9 mouse cellular contexts compared by ENCODE assay signal in the genomic region with DNA sequence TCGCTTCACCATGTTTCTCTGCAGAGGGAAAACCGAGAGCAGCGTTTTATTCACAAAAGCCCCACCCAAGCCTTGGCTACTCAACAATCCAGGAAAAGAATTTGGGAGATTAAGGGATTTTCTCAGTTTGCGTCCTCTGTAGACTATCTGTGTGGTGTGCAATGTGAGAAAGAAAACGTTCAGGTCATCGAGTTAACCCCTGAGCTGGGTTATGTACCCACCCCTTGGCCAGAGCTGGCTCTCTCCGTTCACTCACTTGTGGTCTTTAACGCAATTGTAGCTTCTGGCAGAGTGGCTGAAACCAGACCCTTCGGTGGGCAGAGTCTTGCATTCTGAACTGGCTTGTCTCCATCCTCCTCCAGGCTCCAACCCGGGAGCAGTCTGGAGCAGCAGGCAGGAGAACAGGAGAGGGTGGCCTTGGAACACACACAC. TPM values are rescaled to one million over a fixed set of nuclear protein-coding genes. Genes with fewer than 3 reads are reported as not detected.
A peak's percentile ranks its signal among the peaks of the same experiment; 100 is the strongest.
DNase-seq lines count a peak whose midpoint lies in the region; ATAC-seq and TF ChIP-seq lines count a peak whose summit lies in the region.
"Had no signal": no experiment of that assay in that cellular context is flagged by ENCODE, and none has a peak within 500 bp of the region (broad histone marks: within the 10 kb centered on the region; RNA-seq: fewer than 3 reads in every experiment).

No protein-coding gene starts in this region.

- H3K4me2 ChIP-seq in lung, postnatal 0 days (replicated peaks; ENCODE audit: low read depth, low read length), result peak overlapping the region; percentile 51
- H3K4me2 ChIP-seq in kidney, embryonic 16.5 days (replicated peaks; ENCODE audit: low read depth, low read length), result peak overlapping the region; percentile 34; the same call in 1 of the 2 replicates
- H3K4me2 ChIP-seq in stomach, postnatal 0 days (replicated peaks; ENCODE audit: low read depth), result peak overlapping the region; percentile 47

- no peaks in the 10 kb centered on the region for H3K36me3 ChIP-seq in lung, postnatal 0 days (ENCODE audit: insufficient read depth, low read length)
- H3K36me3 ChIP-seq in kidney, embryonic 16.5 days (ENCODE audit: insufficient read depth, low read length), result no peaks in the 10 kb centered on the region
- no peaks in the 10 kb centered on the region for H3K36me3 ChIP-seq in stomach, postnatal 0 days (ENCODE audit: control insufficient read depth, insufficient read depth, low read length)

- TF ChIP-seq EP300 in lung, postnatal 0 days (IDR thresholded peaks at IDR 0.05), result no peak
- no peak for TF ChIP-seq EP300 in stomach, postnatal 0 days (optimal IDR thresholded peaks at IDR 0.05)

- no peak overlapping the region for H3K27ac ChIP-seq in lung, postnatal 0 days (ENCODE audit: low read length)
- H3K27ac ChIP-seq in gastrocnemius, adult 2 months, result peak overlapping the region; percentile 81
- peak overlapping the region; percentile 76 for H3K27ac ChIP-seq in kidney, embryonic 16.5 days (ENCODE audit: low read length)
- peak overlapping the region; percentile 40; the same call in 1 of the 2 replicates for H3K27ac ChIP-seq in stomach, postnatal 0 days (replicated peaks)

- no peak for ATAC-seq in lung, postnatal 0 days
- peak; percentile 56; the same call in 1 of the 2 replicates for ATAC-seq in kidney, embryonic 16.5 days (ENCODE audit: low FRiP score, low TSS enrichment)
- peak; percentile 38 for ATAC-seq in stomach, postnatal 0 days (ENCODE audit: low FRiP score, low TSS enrichment)

- TF ChIP-seq CTCF in lung, postnatal 0 days (IDR thresholded peaks at IDR 0.05), result no peak
- TF ChIP-seq CTCF in gastrocnemius, adult 2 months (IDR thresholded peaks at IDR 0.05), result no peak
- TF ChIP-seq CTCF in stomach, postnatal 0 days (IDR thresholded peaks at IDR 0.05; ENCODE audit: low read depth), result no peak

- DNase-seq in lung, postnatal 0 days (ENCODE audit: low spot score), result no peak
- DNase-seq in lung, postnatal 14 days, result no peak
- no peak for DNase-seq in gastrocnemius, adult 2 months
- DNase-seq in stomach, postnatal 0 days (ENCODE audit: low spot score), result no peak
- DNase-seq in layer of hippocampus, postnatal 14 days (ENCODE audit: low spot score in 2 of 2), result no peak
- DNase-seq in right cerebral cortex, adult 18-20 months, result no peak

- no peak overlapping the region for H3K4me3 ChIP-seq in lung, postnatal 0 days (ENCODE audit: low read depth, low read length)
- H3K4me3 ChIP-seq in gastrocnemius, adult 2 months, result peak overlapping the region; percentile 78
- H3K4me3 ChIP-seq in kidney, embryonic 16.5 days (ENCODE audit: low read length), result peak overlapping the region; percentile 18; the same call in 1 of the 2 replicates
- peak overlapping the region; percentile 24 for H3K4me3 ChIP-seq in stomach, postnatal 0 days (ENCODE audit: low read depth, low read length)

- H3K4me1 ChIP-seq in lung, postnatal 0 days (ENCODE audit: insufficient read depth, low read depth, low read length), result 0 out of 2 replicates have a peak, but pooled peaks cover 7% of the 10 kb centered on the region
- H3K4me1 ChIP-seq in kidney, embryonic 16.5 days (ENCODE audit: insufficient read depth, low read length), result peaks cover 17% of the 10 kb centered on the region; the same call in 1 of the 2 replicates
- no peaks in the 10 kb centered on the region for H3K4me1 ChIP-seq in stomach, postnatal 0 days (replicated peaks; ENCODE audit: control insufficient read depth, insufficient read depth)

- no peaks in the 10 kb centered on the region for H3K9me3 ChIP-seq in lung, postnatal 0 days (ENCODE audit: low read length)
- H3K9me3 ChIP-seq in kidney, embryonic 16.5 days (ENCODE audit: low read length), result no peaks in the 10 kb centered on the region
- H3K9me3 ChIP-seq in stomach, postnatal 0 days (ENCODE audit: control insufficient read depth, low read length), result no peaks in the 10 kb centered on the region

- 25% methylated on average over 10 of the region's 10 CpGs for WGBS in lung, postnatal 0 days
- 42% methylated on average over 10 of the region's 10 CpGs for WGBS in kidney, embryonic 16.5 days
- 24% methylated on average over 10 of the region's 10 CpGs for WGBS in stomach, postnatal 0 days

- no peak overlapping the region for H3K9ac ChIP-seq in lung, postnatal 0 days (replicated peaks; ENCODE audit: low read depth)
- H3K9ac ChIP-seq in kidney, embryonic 16.5 days (replicated peaks; ENCODE audit: low read length), result no peak overlapping the region
- 0 out of 2 replicates have a peak overlapping the region, but pooled peaks have one; percentile 61 for H3K9ac ChIP-seq in stomach, postnatal 0 days (ENCODE audit: low read length)

- no peaks in the 10 kb centered on the region for H3K27me3 ChIP-seq in lung, postnatal 0 days (replicated peaks; ENCODE audit: insufficient read depth, low read length)
- no peaks in the 10 kb centered on the region for H3K27me3 ChIP-seq in kidney, embryonic 16.5 days (ENCODE audit: insufficient read depth, low read length)
- H3K27me3 ChIP-seq in stomach, postnatal 0 days (ENCODE audit: control insufficient read depth, insufficient read depth, low read length), result no peaks in the 10 kb centered on the region

- intact Hi-C loops in gastrocnemius, adult 2 months (cut with DNase I), result no loop called here

RNA-seq across cellular contexts. Expression of a gene that starts 6.8 kb away (rescaled TPM):
- 86.4 and 103 TPM in 2 replicates for polyA plus RNA-seq in lung, postnatal 0 days (2015; fragmentation: Nextera tagmentation; extraction: Ambion mirVana)
- 10 to 100 TPM; 13.4 to 14.1 TPM for total RNA-seq in gastrocnemius, adult 2 months (2021)
- polyA plus RNA-seq in kidney, embryonic 16.5 days (2015; fragmentation: Nextera tagmentation; extraction: Ambion mirVana), result 62.7 and 65.9 TPM in 2 replicates
- polyA plus RNA-seq in stomach, postnatal 0 days (2015; fragmentation: Nextera tagmentation; extraction: Ambion mirVana), result 14.7 and 18.3 TPM in 2 replicates
- 10 to 100 TPM; 21.6 to 23.1 TPM for total RNA-seq in layer of hippocampus, postnatal 14 days (2021)

RNA-seq across cellular contexts. Expression of a gene that starts 39.0 kb away (rescaled TPM):
- 266 and 286 TPM in 2 replicates for polyA plus RNA-seq in lung, postnatal 0 days (2015; fragmentation: Nextera tagmentation; extraction: Ambion mirVana)
- 10 to 100 TPM; 16.3 to 17.7 TPM for total RNA-seq in gastrocnemius, adult 2 months (2021)
- polyA plus RNA-seq in kidney, embryonic 16.5 days (2015; fragmentation: Nextera tagmentation; extraction: Ambion mirVana), result 6.5 and 9.3 TPM in 2 replicates
- polyA plus RNA-seq in stomach, postnatal 0 days (2015; fragmentation: Nextera tagmentation; extraction: Ambion mirVana), result 16.4 and 17.7 TPM in 2 replicates
- total RNA-seq in layer of hippocampus, postnatal 14 days (2021), result 1 to 10 TPM; 1.2 to 1.7 TPM
- total RNA-seq: hematopoietic stem cell, adult 5-6 weeks had no signal

RNA-seq across cellular contexts. Expression of a gene that starts 45.8 kb away (rescaled TPM):
- polyA plus RNA-seq in lung, postnatal 0 days (2015; fragmentation: Nextera tagmentation; extraction: Ambion mirVana), result 1.6 and 2.5 TPM in 2 replicates
- not detected for total RNA-seq in gastrocnemius, adult 2 months (2021)
- 1.7 and 2.1 TPM in 2 replicates for polyA plus RNA-seq in kidney, embryonic 16.5 days (2015; fragmentation: Nextera tagmentation; extraction: Ambion mirVana)
- 0.51 and 0.62 TPM in 2 replicates for polyA plus RNA-seq in stomach, postnatal 0 days (2015; fragmentation: Nextera tagmentation; extraction: Ambion mirVana)
- under 1 TPM; 0.12 to 0.38 TPM for total RNA-seq in layer of hippocampus, postnatal 14 days (2021)
- total RNA-seq: hematopoietic stem cell, adult 5-6 weeks had no signal
- polyA plus RNA-seq: stomach, embryonic 14.5 days had no signal

Comparison
In these comparisons a context has a peak if more than half of its experiments do, and no peak if none do; other contexts are left out.
1. RNA of a gene that starts 39.0 kb away (polyA plus RNA-seq): 266 to 286 TPM in lung, postnatal 0 days; 16.4 to 17.7 TPM in stomach, postnatal 0 days and 6.5 to 9.3 TPM in kidney, embryonic 16.5 days; every median in the first group is over 10 times any median in the second.
2. Peak in every context shown above with its lines, with median percentiles within 50 percentile points of each other: H3K4me2 ChIP-seq.